Mouse (Mus musculus) heart, adult 2 months (tissue): Measurements from ENCODE around the gene Srpk1.

ENCODE experiments used
- CTCF ChIP-seq: fragments of 200-600 bp; IDR thresholded peaks from 2 replicates; pipeline ENCODE4 v1.8.1; 2022; ENCODE audit warnings: antibody characterized with exemption, mild to moderate bottlenecking, moderate library complexity
- POLR2A ChIP-seq: fragments of 200-500 bp; IDR thresholded peaks from 2 replicates; pipeline ENCODE4 v1.6.1; 2011; ENCODE audit warnings: mild to moderate bottlenecking, low read depth, low read length, control low read depth; ENCODE audit not compliant: insufficient read depth

GRCm38 (mm10) chr17:28553040-28553793 is 69.3 kb downstream of the Srpk1 start:
- TF ChIP-seq CTCF (peak; percentile 95), POLR2A (no peak)
